Mouse (Mus musculus): ENCODE results near the gene Atp8a2.
"Not testable (repeated sequence)": the region's sequence is repeated elsewhere in the genome, so short reads cannot be mapped to it uniquely, and the experiment has no call there.

Atp8a2 gene

DNA sequence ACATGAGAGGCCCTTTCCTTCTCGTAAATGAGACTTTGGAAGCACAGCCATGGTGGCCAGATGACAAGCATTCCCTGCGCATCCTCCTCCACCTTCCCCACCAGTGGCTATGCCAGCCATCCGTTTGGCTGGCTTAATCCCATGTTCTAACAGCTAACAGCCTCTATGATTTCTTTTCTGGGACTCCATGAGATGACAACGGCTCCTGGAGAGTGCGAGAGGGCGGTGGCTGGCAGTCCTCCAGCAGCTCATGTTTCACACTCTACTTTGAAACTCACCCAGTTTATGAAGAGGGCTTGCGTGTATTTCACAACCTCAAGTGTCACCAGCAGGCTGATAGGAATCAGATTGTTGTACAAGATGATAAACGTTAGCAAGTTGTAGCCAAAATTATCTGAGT is 170.3 kb downstream of the Atp8a2 start:
- DNase-seq (ENCODE audit: low spot score in 2 of 2) = peak; percentile 82 to 90

DNA sequence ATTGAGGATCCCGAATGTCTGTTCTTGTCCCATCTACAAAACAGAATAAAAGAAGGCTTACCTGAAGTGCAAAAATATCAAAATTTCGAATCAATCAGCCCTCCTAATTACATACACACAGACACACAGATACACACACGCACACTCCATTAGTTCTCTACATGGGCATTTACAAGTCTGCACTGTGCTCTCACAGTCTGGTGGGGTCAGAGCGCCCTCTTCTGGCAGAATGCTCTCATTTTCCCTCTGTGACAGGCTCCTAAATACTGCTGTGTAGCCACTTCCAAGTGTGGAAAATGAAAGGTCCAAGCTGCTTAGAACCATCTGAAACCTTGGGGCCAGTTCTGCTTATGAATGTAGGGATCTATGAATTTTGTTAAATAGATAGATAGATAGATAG is 181.1 kb downstream of the Atp8a2 start:
- peak; percentile 80 to 87 for DNase-seq (ENCODE audit: low spot score in 2 of 2)

DNA sequence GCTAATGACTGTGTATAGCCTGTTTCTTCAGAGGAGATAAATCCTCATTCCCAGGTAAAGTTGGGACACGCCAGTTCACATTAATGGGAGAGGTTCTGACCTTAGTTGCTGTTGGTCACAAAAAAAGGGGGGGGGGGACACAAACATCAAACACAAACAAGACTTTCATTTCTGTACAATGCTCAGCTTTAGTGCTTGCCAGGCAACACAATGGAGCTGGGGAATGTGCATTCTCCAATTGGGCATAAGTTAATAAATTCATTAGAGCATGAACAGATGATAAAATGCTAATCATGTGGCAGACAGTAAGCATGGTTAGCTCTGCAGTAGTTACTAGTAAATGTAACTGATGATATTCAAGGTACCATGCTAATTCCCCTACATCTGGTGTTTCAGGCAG is 195.2 kb downstream of the Atp8a2 start:
- no peak for DNase-seq (ENCODE audit: low spot score in 2 of 2)

- DNase-seq (ENCODE audit: low spot score in 2 of 2) = no peak
These were observed 208.1 kb downstream of the Atp8a2 start for GRCm38 (mm10) chr14:59988860-59989259.

GRCm38 (mm10) chr14:59987975-59988374 is 209.0 kb downstream of the Atp8a2 start:
- no peak for DNase-seq (ENCODE audit: low spot score in 2 of 2)

GRCm38 (mm10) chr14:59978007-59978406 is 219.0 kb downstream of the Atp8a2 start:
- DNase-seq (ENCODE audit: low spot score in 2 of 2) = no peak

- no peak for DNase-seq (ENCODE audit: low spot score in 2 of 2)
These were observed 225.7 kb downstream of the Atp8a2 start for GRCm38 (mm10) chr14:59971221-59971730.

GRCm38 (mm10) chr14:59969485-59970134 is 227.4 kb downstream of the Atp8a2 start:
- DNase-seq (ENCODE audit: low spot score in 2 of 2) = peak in 1 of 2 experiments; percentile 5

DNA sequence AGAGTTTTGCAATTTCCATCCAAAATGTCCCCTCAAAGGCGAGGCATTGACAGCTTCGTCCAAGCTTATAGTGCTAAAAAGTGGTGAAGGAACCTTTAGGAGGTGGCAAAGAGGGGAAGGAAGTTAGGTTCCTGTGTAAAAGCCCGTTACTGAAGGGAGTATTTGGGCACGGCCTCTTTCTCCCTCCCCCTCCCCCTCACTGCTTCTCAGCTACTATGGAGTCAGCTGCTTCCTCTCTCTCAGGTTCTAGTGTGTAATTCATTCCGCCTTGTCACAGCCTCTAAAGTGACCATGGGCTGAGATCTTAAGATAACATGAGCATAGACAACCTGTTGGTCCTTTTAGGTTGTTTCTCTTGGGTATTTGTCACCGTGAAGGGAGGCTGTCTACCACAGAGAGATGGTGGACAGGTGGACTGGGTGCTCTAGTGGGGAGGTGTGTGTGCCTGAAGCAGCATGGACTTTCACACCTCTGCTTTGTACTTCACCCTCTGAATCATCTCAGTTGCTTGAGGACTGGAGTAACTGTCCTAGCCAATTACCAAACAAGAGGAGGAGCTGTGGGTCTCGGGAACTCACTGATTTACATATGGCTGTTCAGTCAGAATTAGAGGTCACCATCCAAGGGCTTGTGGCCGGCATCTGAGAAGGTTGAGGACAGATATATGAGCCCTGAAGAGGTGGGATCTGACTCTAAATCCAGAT is 229.0 kb downstream of the Atp8a2 start:
- no peak for DNase-seq (ENCODE audit: low spot score in 2 of 2)

GRCm38 (mm10) chr14:59966981-59967380 is 230.0 kb downstream of the Atp8a2 start:
- DNase-seq (ENCODE audit: low spot score in 2 of 2) = no peak

GRCm38 (mm10) chr14:59964569-59964968 is 232.4 kb downstream of the Atp8a2 start:
- no peak for DNase-seq (ENCODE audit: low spot score in 2 of 2)

- DNase-seq (ENCODE audit: low spot score in 2 of 2) = no peak
These were observed 236.0 kb downstream of the Atp8a2 start for GRCm38 (mm10) chr14:59960961-59961360.

GRCm38 (mm10) chr14:59960214-59960890 is 236.6 kb downstream of the Atp8a2 start:
- no peak for DNase-seq (ENCODE audit: low spot score in 2 of 2)

- no peak for DNase-seq (ENCODE audit: low spot score in 2 of 2)
These were observed 237.3 kb downstream of the Atp8a2 start for GRCm38 (mm10) chr14:59959723-59960122.

- DNase-seq (ENCODE audit: low spot score in 2 of 2) = no peak
These were observed 247.0 kb downstream of the Atp8a2 start for GRCm38 (mm10) chr14:59949983-59950382.

DNA sequence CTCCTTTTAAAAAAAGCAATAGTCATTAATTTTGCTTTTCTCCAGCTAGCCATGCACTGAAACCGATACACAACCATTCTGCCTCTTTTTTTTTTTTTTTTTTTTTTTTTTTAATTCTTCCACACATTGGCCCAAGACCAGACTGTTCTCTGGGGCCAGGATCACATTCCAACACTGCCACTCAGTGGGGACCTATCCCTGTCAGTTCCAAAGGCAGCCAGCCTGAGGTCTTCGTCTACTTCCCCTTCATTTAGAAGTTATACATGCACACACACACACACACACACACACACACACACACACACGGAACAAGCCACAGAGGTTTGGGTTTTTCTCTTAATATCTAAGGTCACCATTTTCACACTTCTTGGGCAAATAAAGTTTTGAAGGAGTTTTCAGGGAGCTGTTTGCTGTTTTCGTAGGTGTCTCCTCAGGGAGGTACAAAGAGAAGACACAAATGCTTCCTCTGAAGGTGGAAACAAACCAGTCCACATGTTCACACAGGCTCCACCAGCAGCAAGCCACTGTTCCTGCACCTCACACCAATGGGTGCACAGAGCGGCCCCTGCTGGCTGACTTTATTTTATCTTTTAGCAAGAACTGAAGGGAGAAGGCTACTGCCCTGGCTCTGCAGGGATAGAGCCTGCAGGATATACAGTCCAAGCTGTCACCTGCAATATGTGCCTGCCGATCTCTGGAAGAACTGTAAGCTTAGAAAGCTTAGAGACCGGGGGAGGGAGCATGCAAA is 253.9 kb downstream of the Atp8a2 start:
- DNase-seq (ENCODE audit: low spot score in 2 of 2) = peak; percentile 85 to 94

DNA sequence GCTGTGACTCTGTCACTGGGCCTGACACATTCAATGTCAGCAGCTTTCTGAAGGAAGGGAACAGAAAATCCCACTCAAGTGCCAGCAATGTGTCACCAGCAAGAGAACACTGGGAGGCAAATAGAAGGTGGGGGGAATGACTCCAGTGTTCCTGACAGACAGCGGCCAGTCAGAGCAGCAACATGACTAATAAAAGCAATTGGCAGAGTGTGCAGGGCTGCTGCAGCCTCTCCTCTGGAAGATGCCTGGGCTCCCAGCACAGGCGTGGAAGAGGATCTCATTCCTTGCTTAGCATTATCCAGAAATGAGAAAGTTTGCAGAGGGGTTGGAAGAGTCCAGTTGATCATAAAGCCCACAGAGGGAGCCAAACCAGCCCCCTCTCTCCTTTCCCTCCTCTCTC is 254.8 kb downstream of the Atp8a2 start:
- DNase-seq (ENCODE audit: low spot score in 2 of 2) = no peak

DNA sequence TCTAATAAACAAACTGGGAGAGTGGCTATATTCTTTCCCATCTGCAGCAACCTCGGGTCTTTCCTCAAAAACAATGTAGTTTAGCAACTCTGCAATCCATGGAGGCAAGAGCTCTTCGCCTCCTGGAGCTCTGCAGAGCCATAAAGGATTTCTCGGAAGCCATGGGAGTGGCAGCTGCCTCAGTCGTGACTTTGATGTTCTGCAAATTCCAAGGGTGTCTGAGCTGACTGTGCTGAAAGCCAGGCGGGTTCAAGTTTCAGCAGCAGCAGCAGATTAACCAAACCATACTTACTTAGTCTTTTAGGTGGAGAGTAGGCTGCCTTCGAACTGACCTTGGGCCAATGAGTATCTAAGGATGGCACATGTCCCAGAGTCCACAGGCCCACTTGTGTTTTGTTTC is 264.6 kb downstream of the Atp8a2 start:
- DNase-seq (ENCODE audit: low spot score in 2 of 2) = no peak

- DNase-seq (ENCODE audit: low spot score in 2 of 2) = no peak
These were observed 265.4 kb downstream of the Atp8a2 start for GRCm38 (mm10) chr14:59931412-59932058.

- DNase-seq (ENCODE audit: low spot score in 2 of 2) = not testable (repeated sequence)
These were observed 267.8 kb downstream of the Atp8a2 start for GRCm38 (mm10) chr14:59929190-59929589.

GRCm38 (mm10) chr14:59928781-59929180 is 268.2 kb downstream of the Atp8a2 start:
- DNase-seq (ENCODE audit: low spot score in 2 of 2) = no peak
